Mouse (Mus musculus): ENCODE measurements around the gene Abcg1.

DNA sequence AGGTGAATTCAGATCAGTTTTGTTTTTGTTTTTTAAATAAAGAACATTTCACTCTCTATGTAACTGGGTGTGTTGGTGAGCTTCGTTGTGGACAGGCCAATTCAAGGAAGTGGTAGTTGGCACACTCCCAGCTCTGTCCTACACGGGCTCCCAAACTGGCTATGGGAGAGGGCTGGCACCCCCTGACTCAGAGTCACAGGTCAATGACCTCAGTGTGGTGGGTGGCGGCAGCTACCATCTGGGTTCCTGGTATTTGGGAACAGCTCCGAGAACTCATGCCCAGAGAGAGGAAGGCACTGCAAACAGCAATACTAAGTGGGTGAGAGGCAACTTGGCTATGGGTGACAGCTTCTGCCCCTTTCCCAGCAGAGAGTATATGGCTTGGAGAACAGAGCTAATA, 19.1 kb upstream of the Abcg1 start:
- TF ChIP-seq TAL1 (IDR thresholded peaks at IDR 0.05; ENCODE audit: low read length): no peak
- TF ChIP-seq GATA1 (IDR thresholded peaks at IDR 0.05; ENCODE audit: low read length): no peak

All from erythroblast, embryonic 14.5 days (primary cell).